Mouse (Mus musculus) embryonic fibroblast, embryonic 13.5 days (primary cell): ENCODE measurements at regions not wholly inside any gene's neighbourhood (a gene's known extent, or its start where the extent isn't known, plus 50 kb on each side); places are given as distances from the start of the nearest gene placed in this dataset.

Experiments
- H3K27ac ChIP-seq: 2 replicates; pipeline ENCODE4 v1.5.1; 2012; ENCODE audit warnings: low read length, control low read depth, inconsistent platforms; ENCODE audit not compliant: insufficient read depth
- H3K4me1 ChIP-seq: 2 replicates; pipeline ENCODE4 v1.6.1; 2011; ENCODE audit warnings: low read length; ENCODE audit not compliant: control insufficient read depth, insufficient read depth
- H3K4me3 ChIP-seq: 2 replicates; pipeline ENCODE4 v1.5.1; 2011; ENCODE audit warnings: mild to moderate bottlenecking, control low read depth, low read length; ENCODE audit not compliant: insufficient read depth
- CTCF ChIP-seq: IDR thresholded peaks from 2 replicates; pipeline ENCODE4 v1.5.1; 2011; ENCODE audit warnings: mild to moderate bottlenecking, control low read depth, low read length, moderate library complexity, borderline replicate concordance; ENCODE audit not compliant: insufficient read depth
- POLR2A ChIP-seq: IDR thresholded peaks from 2 replicates; pipeline ENCODE4 v1.6.1; 2011; ENCODE audit warnings: low read depth, mild to moderate bottlenecking, control low read depth, low read length, moderate library complexity

DNA sequence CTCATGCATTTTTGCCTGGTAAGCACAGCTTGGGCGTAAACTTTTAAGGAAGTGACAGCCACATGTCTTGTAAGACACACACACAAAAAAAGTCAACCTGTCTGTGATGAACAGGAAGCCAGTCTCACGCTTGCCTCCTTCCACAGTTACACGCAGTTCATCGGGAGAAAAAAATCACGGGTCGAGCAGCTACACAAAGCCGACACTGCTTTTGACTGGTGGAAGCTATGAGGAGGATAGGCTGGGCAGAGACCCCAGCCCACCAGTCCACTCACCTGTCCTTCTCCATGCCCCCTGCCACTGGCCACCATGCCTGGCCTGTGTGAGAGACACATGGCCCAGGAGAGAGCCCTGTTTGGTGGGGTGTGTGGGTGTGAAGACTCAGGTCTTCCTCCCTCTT lies 119.2 kb downstream of the Ets2 start:
- TF ChIP-seq POLR2A: no peak
- TF ChIP-seq CTCF: no peak
- Histone ChIP-seq H3K27ac (no peak overlapping the region), H3K4me3 (no peak overlapping the region), H3K4me1 (peaks cover 5% of the 10 kb centered on the region; the same call in 1 of the 2 replicates)

DNA sequence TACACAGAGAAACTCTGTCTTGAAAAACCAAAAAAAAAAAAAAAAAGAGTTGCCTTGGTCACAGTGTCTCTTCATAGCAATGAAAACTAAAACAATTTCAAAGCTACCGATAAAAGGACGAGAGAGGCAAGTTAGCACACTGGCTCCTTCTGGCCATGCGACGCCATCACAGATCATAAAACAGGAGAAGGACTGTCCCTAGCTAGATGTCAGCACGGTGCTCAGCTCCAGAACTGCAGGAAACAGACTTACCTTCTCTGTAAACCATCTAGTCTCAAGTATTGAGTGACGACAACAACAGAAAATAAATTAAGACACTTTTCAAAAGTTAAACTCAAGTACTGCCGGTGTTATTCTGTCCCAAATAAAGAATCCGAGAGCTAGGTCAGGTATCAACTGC lies 118.7 kb downstream of the Ets2 start:
- no peak for TF ChIP-seq CTCF
- no peak for TF ChIP-seq POLR2A
- Histone ChIP-seq H3K4me3 (no peak overlapping the region), H3K4me1 (peaks cover 5% of the 10 kb centered on the region; the same call in 1 of the 2 replicates), H3K27ac (no peak overlapping the region)

GRCm38 (mm10) chr16:95820013-95820412 lies 118.1 kb downstream of the Ets2 start:
- H3K4me3 ChIP-seq: no peak overlapping the region

GRCm38 (mm10) chr16:95815966-95816365 lies 114.1 kb downstream of the Ets2 start:
- Histone ChIP-seq H3K4me3 (no peak overlapping the region), H3K4me1 (peaks cover 12% of the 10 kb centered on the region; the same call in 1 of the 2 replicates), H3K27ac (no peak overlapping the region)
- TF ChIP-seq POLR2A: no peak
- no peak for TF ChIP-seq CTCF

More at GRCm38 (mm10) chr16:95820013-95820412, 118.1 kb downstream of the Ets2 start:
- TF ChIP-seq POLR2A (no peak), CTCF (no peak)
- H3K27ac ChIP-seq: no peak overlapping the region
- peaks cover 7% of the 10 kb centered on the region; the same call in 1 of the 2 replicates for H3K4me1 ChIP-seq

DNA sequence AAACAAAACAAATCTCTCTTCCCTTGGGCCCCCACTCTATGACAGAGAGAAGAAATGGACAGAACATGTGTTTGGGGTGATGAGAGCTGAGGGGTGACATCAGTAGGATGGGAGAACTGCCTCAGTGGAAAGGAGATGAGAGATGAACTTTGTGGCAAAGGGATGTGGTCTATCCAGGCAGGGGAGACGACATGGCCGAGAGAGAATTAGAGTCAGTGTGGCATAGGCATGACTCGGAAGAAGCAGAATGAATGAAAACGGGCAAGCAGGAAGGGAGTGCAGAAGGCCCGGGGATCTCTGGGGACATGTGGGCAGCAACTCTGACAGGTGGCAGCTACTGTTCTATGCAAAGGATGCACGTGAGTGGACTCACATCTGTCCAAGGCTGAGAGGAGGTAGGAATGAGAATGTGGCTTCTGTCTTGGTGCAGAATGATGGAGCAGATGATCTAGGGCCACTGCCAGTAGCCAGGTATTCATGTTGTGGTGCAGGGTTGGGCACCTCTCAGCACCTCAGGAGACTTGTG lies 113.4 kb downstream of the Ets2 start:
- peak overlapping the region; percentile 74 for H3K27ac ChIP-seq
- TF ChIP-seq CTCF (no peak), POLR2A (no peak)
- H3K4me3 ChIP-seq: no peak overlapping the region
- peaks cover 12% of the 10 kb centered on the region; the same call in 1 of the 2 replicates for H3K4me1 ChIP-seq

- no peak overlapping the region for H3K4me3 ChIP-seq
- peaks cover 12% of the 10 kb centered on the region; the same call in 1 of the 2 replicates for H3K4me1 ChIP-seq
- TF ChIP-seq CTCF: no peak
- TF ChIP-seq POLR2A: 0 out of 2 replicates have a peak, but pooled peaks have one; percentile 30
- peak overlapping the region; percentile 74 for H3K27ac ChIP-seq
Measured at GRCm38 (mm10) chr16:95814513-95815118, 112.7 kb downstream of the Ets2 start.

GRCm38 (mm10) chr16:95811092-95811491 lies 109.2 kb downstream of the Ets2 start:
- Histone ChIP-seq H3K27ac (no peak overlapping the region), H3K4me3 (no peak overlapping the region), H3K4me1 (peaks cover 12% of the 10 kb centered on the region; the same call in 1 of the 2 replicates)
- no peak for TF ChIP-seq POLR2A

DNA sequence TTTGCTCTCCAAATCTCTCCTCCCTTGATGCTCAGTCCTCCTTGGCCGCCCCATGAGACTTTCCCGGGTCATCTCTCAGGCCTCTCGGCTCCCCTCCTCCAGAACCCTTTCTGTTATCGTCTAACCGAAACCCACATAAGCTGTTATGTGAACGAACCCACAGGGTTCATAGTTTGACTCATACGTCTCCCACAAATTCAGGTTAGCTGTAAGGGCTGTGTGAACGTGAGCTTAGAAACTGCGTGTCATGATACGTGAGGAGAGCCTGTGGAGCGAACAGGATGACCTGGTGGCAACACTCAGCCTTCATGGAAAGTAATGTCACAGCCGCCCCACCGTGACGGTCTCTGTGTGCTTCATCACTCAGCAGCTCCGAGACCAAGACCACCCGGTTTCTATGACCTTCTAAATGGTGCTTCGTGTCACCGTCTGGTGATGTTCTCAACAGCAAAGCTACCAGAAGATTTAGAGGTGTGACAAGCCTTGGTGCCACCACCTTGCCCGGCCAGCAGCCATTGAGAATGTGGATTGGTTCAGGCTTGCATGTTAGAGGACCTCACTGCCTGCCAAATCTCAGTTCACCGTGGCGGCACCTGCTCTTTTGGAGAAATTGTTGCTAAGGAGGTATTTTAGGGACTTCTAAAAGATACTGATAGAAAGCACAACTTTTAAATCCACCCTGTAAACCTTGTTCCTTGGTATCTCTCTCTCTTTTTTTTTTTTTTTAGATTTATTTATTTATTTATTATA lies 107.4 kb downstream of the Ets2 start:
- no peak overlapping the region for H3K4me3 ChIP-seq
- H3K27ac ChIP-seq: no peak overlapping the region
- TF ChIP-seq CTCF (no peak), POLR2A (no peak)
- H3K4me1 ChIP-seq: peaks cover 4% of the 10 kb centered on the region; the same call in 1 of the 2 replicates

GRCm38 (mm10) chr16:95806510-95806909 lies 104.6 kb downstream of the Ets2 start:
- Histone ChIP-seq H3K4me3 (no peak overlapping the region), H3K27ac (no peak overlapping the region), H3K4me1 (peaks cover 10% of the 10 kb centered on the region)
- TF ChIP-seq POLR2A: no peak
- no peak for TF ChIP-seq CTCF

- Histone ChIP-seq H3K27ac (no peak overlapping the region), H3K4me1 (peaks cover 10% of the 10 kb centered on the region), H3K4me3 (no peak overlapping the region)
- TF ChIP-seq POLR2A (no peak), CTCF (no peak)
Measured at GRCm38 (mm10) chr16:95804199-95804598, 102.3 kb downstream of the Ets2 start.
